Mouse (Mus musculus): ENCODE measurements around the gene Npas2. TPM values are rescaled to one million over a fixed set of nuclear protein-coding genes. Genes with fewer than 3 reads are reported as not detected.

Npas2 gene
- polyA plus RNA-seq, 1 experiment from 2014 or later, result 2.4 TPM

GRCm38 (mm10) chr1:39217584-39217983, 24.1 kb downstream of the Npas2 start:
- WGBS, result 82% methylated on average over 3 of the region's 3 CpGs
- Histone ChIP-seq H3K27ac (no peak overlapping the region), H3K36me3 (no peaks in the 10 kb centered on the region), H3K4me2 (no peak overlapping the region), H3K9ac (no peak overlapping the region), H3K9me3 (replicated peaks) (no peaks in the 10 kb centered on the region), H3K4me3 (no peak overlapping the region), H3K4me1 (replicated peaks) (peaks cover 4% of the 10 kb centered on the region), H3K27me3 (no peaks in the 10 kb centered on the region)
- no peak for ATAC-seq (replicated peaks; ENCODE audit: insufficient number of reproducible peaks, insufficient read depth, low FRiP score, low read depth)

- Histone ChIP-seq H3K27ac (no peak overlapping the region), H3K27me3 (no peaks in the 10 kb centered on the region), H3K9ac (no peak overlapping the region), H3K4me3 (no peak overlapping the region), H3K4me1 (replicated peaks) (peaks cover 2% of the 10 kb centered on the region; the same call in 1 of the 2 replicates), H3K9me3 (replicated peaks) (no peaks in the 10 kb centered on the region), H3K36me3 (no peaks in the 10 kb centered on the region), H3K4me2 (no peak overlapping the region)
- WGBS, result 82% methylated on average over 5 of the region's 5 CpGs
- ATAC-seq (replicated peaks; ENCODE audit: insufficient number of reproducible peaks, insufficient read depth, low FRiP score, low read depth), result no peak
Observed at GRCm38 (mm10) chr1:39228401-39228800, 34.9 kb downstream of the Npas2 start.

GRCm38 (mm10) chr1:39230021-39230420, 36.5 kb downstream of the Npas2 start:
- H3K27me3 ChIP-seq, result no peaks in the 10 kb centered on the region
- no peak overlapping the region for H3K4me2 ChIP-seq
- H3K4me3 ChIP-seq, result no peak overlapping the region
- H3K4me1 ChIP-seq (replicated peaks), result peaks cover 2% of the 10 kb centered on the region; the same call in 1 of the 2 replicates
- ATAC-seq (replicated peaks; ENCODE audit: insufficient number of reproducible peaks, insufficient read depth, low FRiP score, low read depth), result no peak
- 69% methylated on average over 3 of the region's 3 CpGs for WGBS
- no peaks in the 10 kb centered on the region for H3K9me3 ChIP-seq (replicated peaks)
- H3K9ac ChIP-seq, result no peak overlapping the region
- H3K36me3 ChIP-seq, result no peaks in the 10 kb centered on the region
- no peak overlapping the region for H3K27ac ChIP-seq

GRCm38 (mm10) chr1:39234815-39235449, 41.4 kb downstream of the Npas2 start:
- Histone ChIP-seq H3K9ac (no peak overlapping the region), H3K4me3 (no peak overlapping the region), H3K4me1 (replicated peaks) (peaks cover 5% of the 10 kb centered on the region; the same call in 1 of the 2 replicates), H3K36me3 (no peaks in the 10 kb centered on the region), H3K27me3 (no peaks in the 10 kb centered on the region), H3K9me3 (replicated peaks) (no peaks in the 10 kb centered on the region), H3K27ac (no peak overlapping the region), H3K4me2 (no peak overlapping the region)
- 58% methylated on average over 11 of the region's 11 CpGs for WGBS
- no peak for ATAC-seq (replicated peaks; ENCODE audit: insufficient number of reproducible peaks, insufficient read depth, low FRiP score, low read depth)

GRCm38 (mm10) chr1:39237503-39238255, 44.1 kb downstream of the Npas2 start:
- WGBS, result 62% methylated on average over 9 of the region's 9 CpGs
- Histone ChIP-seq H3K27me3 (no peaks in the 10 kb centered on the region), H3K9me3 (replicated peaks) (no peaks in the 10 kb centered on the region), H3K4me2 (no peak overlapping the region), H3K4me3 (no peak overlapping the region), H3K27ac (no peak overlapping the region), H3K36me3 (no peaks in the 10 kb centered on the region), H3K4me1 (replicated peaks) (peaks cover 5% of the 10 kb centered on the region; the same call in 1 of the 2 replicates), H3K9ac (no peak overlapping the region)
- no peak for ATAC-seq (replicated peaks; ENCODE audit: insufficient number of reproducible peaks, insufficient read depth, low FRiP score, low read depth)

GRCm38 (mm10) chr1:39240860-39241584, 47.5 kb downstream of the Npas2 start:
- no peak overlapping the region for H3K9ac ChIP-seq
- H3K27ac ChIP-seq, result no peak overlapping the region
- H3K9me3 ChIP-seq (replicated peaks), result no peaks in the 10 kb centered on the region
- H3K4me3 ChIP-seq, result no peak overlapping the region
- no peak overlapping the region for H3K4me2 ChIP-seq
- no peaks in the 10 kb centered on the region for H3K36me3 ChIP-seq
- H3K4me1 ChIP-seq (replicated peaks), result peaks cover 5% of the 10 kb centered on the region; the same call in 1 of the 2 replicates
- WGBS, result 82% methylated on average over 6 of the region's 6 CpGs
- H3K27me3 ChIP-seq, result no peaks in the 10 kb centered on the region
- no peak for ATAC-seq (replicated peaks; ENCODE audit: insufficient number of reproducible peaks, insufficient read depth, low FRiP score, low read depth)

GRCm38 (mm10) chr1:39244726-39245125, 51.2 kb downstream of the Npas2 start:
- no peaks in the 10 kb centered on the region for H3K27me3 ChIP-seq
- no peaks in the 10 kb centered on the region for H3K4me1 ChIP-seq (replicated peaks)
- H3K9me3 ChIP-seq (replicated peaks), result no peaks in the 10 kb centered on the region
- no peak overlapping the region for H3K4me2 ChIP-seq
- H3K9ac ChIP-seq, result no peak overlapping the region
- 0 out of 2 replicates have a peak, but pooled peaks have one; percentile 31 for ATAC-seq (replicated peaks; ENCODE audit: insufficient number of reproducible peaks, insufficient read depth, low FRiP score, low read depth)
- no peak overlapping the region for H3K27ac ChIP-seq
- WGBS, result 30% methylated on average over 1 of the region's 1 CpGs
- H3K4me3 ChIP-seq, result no peak overlapping the region
- H3K36me3 ChIP-seq, result no peaks in the 10 kb centered on the region

- H3K27ac ChIP-seq, result no peak overlapping the region
Observed at GRCm38 (mm10) chr1:39251679-39252078, 58.1 kb downstream of the Npas2 start.

GRCm38 (mm10) chr1:39253771-39254170, 60.2 kb downstream of the Npas2 start:
- ATAC-seq (replicated peaks; ENCODE audit: insufficient number of reproducible peaks, insufficient read depth, low FRiP score, low read depth), result no peak
- Histone ChIP-seq H3K4me1 (replicated peaks) (no peaks in the 10 kb centered on the region), H3K4me2 (no peak overlapping the region), H3K27me3 (no peaks in the 10 kb centered on the region), H3K4me3 (no peak overlapping the region), H3K27ac (no peak overlapping the region), H3K9ac (no peak overlapping the region), H3K36me3 (no peaks in the 10 kb centered on the region), H3K9me3 (replicated peaks) (no peaks in the 10 kb centered on the region)
- 69% methylated on average over 4 of the region's 4 CpGs for WGBS

More at GRCm38 (mm10) chr1:39251679-39252078, 58.1 kb downstream of the Npas2 start:
- 49% methylated on average over 7 of the region's 7 CpGs for WGBS
- Histone ChIP-seq H3K4me2 (no peak overlapping the region), H3K9me3 (replicated peaks) (no peaks in the 10 kb centered on the region), H3K9ac (no peak overlapping the region), H3K4me3 (no peak overlapping the region), H3K4me1 (replicated peaks) (no peaks in the 10 kb centered on the region), H3K27me3 (no peaks in the 10 kb centered on the region), H3K36me3 (no peaks in the 10 kb centered on the region)
- no peak for ATAC-seq (replicated peaks; ENCODE audit: insufficient number of reproducible peaks, insufficient read depth, low FRiP score, low read depth)

- H3K27ac ChIP-seq, result no peak overlapping the region
- no peak overlapping the region for H3K4me3 ChIP-seq
- H3K27me3 ChIP-seq, result no peaks in the 10 kb centered on the region
- H3K9me3 ChIP-seq (replicated peaks), result no peaks in the 10 kb centered on the region
- ATAC-seq (replicated peaks; ENCODE audit: insufficient number of reproducible peaks, insufficient read depth, low FRiP score, low read depth), result no peak
- H3K4me2 ChIP-seq, result no peak overlapping the region
- no peak overlapping the region for H3K9ac ChIP-seq
- no peaks in the 10 kb centered on the region for H3K4me1 ChIP-seq (replicated peaks)
- H3K36me3 ChIP-seq, result no peaks in the 10 kb centered on the region
- WGBS, result 86% methylated on average over 9 of the region's 9 CpGs
Observed at GRCm38 (mm10) chr1:39256051-39256450, 62.5 kb downstream of the Npas2 start.

- no peak overlapping the region for H3K4me2 ChIP-seq
- no peaks in the 10 kb centered on the region for H3K9me3 ChIP-seq (replicated peaks)
- H3K27ac ChIP-seq, result no peak overlapping the region
- no peak overlapping the region for H3K4me3 ChIP-seq
- H3K27me3 ChIP-seq, result no peaks in the 10 kb centered on the region
- WGBS, result 73% methylated on average over 8 of the region's 8 CpGs
- no peaks in the 10 kb centered on the region for H3K36me3 ChIP-seq
- no peak overlapping the region for H3K9ac ChIP-seq
- no peak for ATAC-seq (replicated peaks; ENCODE audit: insufficient number of reproducible peaks, insufficient read depth, low FRiP score, low read depth)
- no peaks in the 10 kb centered on the region for H3K4me1 ChIP-seq (replicated peaks)
Observed at GRCm38 (mm10) chr1:39256513-39257330, 63.2 kb downstream of the Npas2 start.
